Mouse (Mus musculus) c-Kit-negative CD71-positive TER-119-positive erythroid progenitor cells, embryonic 14.5 days (primary cell): Measurements from ENCODE around the gene Fgfr2.

Experiments used
- DNase-seq: peaks from one replicate; pipeline ENCODE4 v3.0.0-alpha.2; 2013; ENCODE audit warnings: low read depth, low spot score

Gene Fgfr2

GRCm38 (mm10) chr7:132338350-132338749 is 784.8 kb downstream of the Fgfr2 start:
- no peak for DNase-seq

GRCm38 (mm10) chr7:132337268-132337917 is 785.8 kb downstream of the Fgfr2 start:
- no peak for DNase-seq

GRCm38 (mm10) chr7:132336781-132337180 is 786.4 kb downstream of the Fgfr2 start:
- DNase-seq: no peak

GRCm38 (mm10) chr7:132335367-132335766 is 787.8 kb downstream of the Fgfr2 start:
- DNase-seq: no peak

GRCm38 (mm10) chr7:132333078-132333477 is 790.1 kb downstream of the Fgfr2 start:
- no peak for DNase-seq

- DNase-seq: no peak
Observed at GRCm38 (mm10) chr7:132332176-132332575, 791.0 kb downstream of the Fgfr2 start.

- DNase-seq: no peak
Observed at GRCm38 (mm10) chr7:132330179-132330578, 793.0 kb downstream of the Fgfr2 start.

GRCm38 (mm10) chr7:132328648-132329047 is 794.5 kb downstream of the Fgfr2 start:
- no peak for DNase-seq

GRCm38 (mm10) chr7:132325549-132326331 is 797.4 kb downstream of the Fgfr2 start:
- DNase-seq: no peak

GRCm38 (mm10) chr7:132323430-132323829 is 799.7 kb downstream of the Fgfr2 start:
- DNase-seq: no peak

GRCm38 (mm10) chr7:132321392-132321958 is 801.7 kb downstream of the Fgfr2 start:
- no peak for DNase-seq

- DNase-seq: no peak
Observed at GRCm38 (mm10) chr7:132317036-132317541, 806.1 kb downstream of the Fgfr2 start, which contains the start of gene Chst15. TSS of gene Chst15 (minus strand) at chr7:132317228.

GRCm38 (mm10) chr7:132316101-132317035 is 806.8 kb downstream of the Fgfr2 start:
- DNase-seq: no peak

GRCm38 (mm10) chr7:132315149-132316091 is 807.7 kb downstream of the Fgfr2 start:
- no peak for DNase-seq

GRCm38 (mm10) chr7:132312396-132312795 is 810.8 kb downstream of the Fgfr2 start:
- DNase-seq: no peak

GRCm38 (mm10) chr7:132308537-132309191 is 814.5 kb downstream of the Fgfr2 start:
- no peak for DNase-seq

GRCm38 (mm10) chr7:132307722-132308271 is 815.4 kb downstream of the Fgfr2 start:
- no peak for DNase-seq

GRCm38 (mm10) chr7:132306671-132307412 is 816.3 kb downstream of the Fgfr2 start:
- no peak for DNase-seq
